Mouse (Mus musculus): ENCODE measurements around the gene Fbxw11.

The Fbxw11 gene

GRCm38 (mm10) chr11:32642249-32642876 lies at the start of gene Fbxw11:
TSS of gene Fbxw11 (plus strand) at chr11:32642724.
- in situ Hi-C loops (cut with MboI, MseI), result no loop called here

DNA sequence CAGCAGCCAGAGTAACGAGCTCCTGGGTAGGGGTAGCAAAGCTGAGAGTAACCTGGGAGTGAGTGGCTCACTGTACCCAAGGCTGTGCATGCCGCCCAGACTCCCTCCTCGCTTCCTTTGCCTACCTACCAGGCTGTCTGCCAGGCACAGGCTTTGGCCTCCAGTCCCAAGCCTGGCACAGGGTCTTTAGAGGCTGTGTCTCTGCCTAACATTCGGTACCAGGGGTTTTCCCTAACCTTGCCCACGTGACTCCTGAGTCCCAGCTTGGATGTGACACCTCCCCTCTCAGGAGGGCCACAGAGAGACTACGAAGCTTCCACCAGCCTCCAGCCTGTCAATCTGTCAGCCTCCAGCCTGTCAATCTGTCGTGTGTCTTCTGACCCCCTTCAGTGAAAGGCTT lies 49.4 kb upstream of the Fbxw11 start:
- in situ Hi-C loops (cut with MboI, MseI), result no loop called here

DNA sequence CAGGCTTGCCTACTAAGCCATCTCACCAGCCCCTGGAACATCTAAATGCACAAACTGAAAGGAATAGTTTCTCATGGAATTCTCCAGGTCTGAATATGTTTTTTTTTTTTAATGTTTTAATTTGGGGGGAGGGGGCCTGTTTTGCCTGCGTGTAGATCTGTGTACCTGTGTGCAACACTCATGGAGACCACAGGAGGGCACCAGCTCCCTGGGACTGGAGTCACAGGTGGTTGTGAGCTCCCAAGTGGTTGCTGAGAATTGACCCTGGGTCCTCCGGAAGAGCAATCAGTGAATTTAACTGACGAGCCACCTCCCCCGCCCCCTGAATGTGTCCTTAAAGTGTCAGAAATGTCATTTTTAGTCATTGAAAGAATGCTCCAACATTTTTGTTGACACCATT lies 48.4 kb upstream of the Fbxw11 start:
- in situ Hi-C loops (cut with MboI, MseI), result no loop called here

GRCm38 (mm10) chr11:32600371-32600770 lies 42.2 kb upstream of the Fbxw11 start:
- in situ Hi-C loops (cut with MboI, MseI), result loop anchor here (25.0 kb wide), 1 partner anchor 537 kb away; the partner anchor contains the start of gene Fgf18

DNA sequence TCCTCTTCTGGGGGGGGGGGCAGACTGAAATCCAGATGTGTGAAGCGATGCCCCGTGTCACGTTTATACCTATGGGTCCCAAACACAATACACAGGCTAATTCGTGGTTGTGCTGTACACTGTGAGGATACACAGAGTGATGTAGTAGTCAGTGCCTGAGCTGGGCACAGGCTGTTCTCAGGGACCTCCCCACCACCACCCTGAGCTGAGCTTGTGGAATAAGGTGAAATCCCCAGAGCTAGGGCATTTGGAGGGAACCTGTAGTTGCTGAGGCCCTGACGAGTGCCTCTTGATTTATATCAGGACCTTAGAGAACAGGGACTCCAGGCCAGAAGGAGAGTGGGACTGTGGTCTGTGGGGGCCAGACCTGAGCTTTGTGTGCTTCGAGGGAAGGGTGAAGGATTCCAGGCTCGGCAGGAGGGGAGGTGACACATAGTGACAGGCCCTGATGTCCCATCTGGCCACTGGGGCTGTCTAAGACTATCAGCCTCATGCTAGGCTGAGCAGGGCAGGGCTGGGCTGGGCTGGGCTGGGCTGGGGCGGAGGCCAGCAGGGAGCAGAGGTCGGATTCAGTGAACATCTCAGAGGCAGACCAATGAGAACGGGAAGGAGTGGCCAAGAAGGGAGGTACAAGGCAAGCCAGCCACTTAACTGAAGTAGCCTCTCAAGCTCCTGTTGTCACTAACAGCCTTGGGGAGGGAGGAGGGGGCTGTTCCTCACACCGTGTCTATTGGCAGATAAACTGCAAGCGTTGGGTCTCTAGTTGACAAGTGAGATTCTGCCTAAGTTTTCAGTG lies 40.8 kb upstream of the Fbxw11 start:
- in situ Hi-C loops (cut with MboI, MseI), result loop anchor here (25.0 kb wide), 1 partner anchor 536 kb away; the partner anchor contains the start of gene Fgf18

DNA sequence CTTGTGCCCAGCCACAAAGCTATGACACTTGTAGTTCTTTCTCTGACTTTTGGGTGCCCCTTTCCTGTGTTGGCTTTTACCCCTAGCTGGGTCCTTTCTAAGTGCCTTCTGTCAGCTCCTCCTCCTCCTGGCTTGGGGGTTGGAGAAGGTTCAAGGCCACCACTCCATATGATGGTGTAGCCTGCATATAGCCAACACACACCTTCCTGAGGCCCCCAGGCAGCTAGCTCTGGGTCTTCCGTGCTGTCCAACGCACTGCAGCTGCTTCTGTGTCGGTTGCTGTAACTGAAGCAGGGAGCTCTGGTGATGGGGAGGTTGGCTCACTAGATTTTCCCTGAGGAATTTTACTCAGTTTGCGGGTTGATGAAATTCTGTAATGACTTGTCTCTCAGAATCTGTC lies 37.9 kb upstream of the Fbxw11 start:
- in situ Hi-C loops (cut with MboI, MseI), result loop anchor here (25.0 kb wide), 1 partner anchor 533 kb away; the partner anchor contains the start of gene Fgf18

DNA sequence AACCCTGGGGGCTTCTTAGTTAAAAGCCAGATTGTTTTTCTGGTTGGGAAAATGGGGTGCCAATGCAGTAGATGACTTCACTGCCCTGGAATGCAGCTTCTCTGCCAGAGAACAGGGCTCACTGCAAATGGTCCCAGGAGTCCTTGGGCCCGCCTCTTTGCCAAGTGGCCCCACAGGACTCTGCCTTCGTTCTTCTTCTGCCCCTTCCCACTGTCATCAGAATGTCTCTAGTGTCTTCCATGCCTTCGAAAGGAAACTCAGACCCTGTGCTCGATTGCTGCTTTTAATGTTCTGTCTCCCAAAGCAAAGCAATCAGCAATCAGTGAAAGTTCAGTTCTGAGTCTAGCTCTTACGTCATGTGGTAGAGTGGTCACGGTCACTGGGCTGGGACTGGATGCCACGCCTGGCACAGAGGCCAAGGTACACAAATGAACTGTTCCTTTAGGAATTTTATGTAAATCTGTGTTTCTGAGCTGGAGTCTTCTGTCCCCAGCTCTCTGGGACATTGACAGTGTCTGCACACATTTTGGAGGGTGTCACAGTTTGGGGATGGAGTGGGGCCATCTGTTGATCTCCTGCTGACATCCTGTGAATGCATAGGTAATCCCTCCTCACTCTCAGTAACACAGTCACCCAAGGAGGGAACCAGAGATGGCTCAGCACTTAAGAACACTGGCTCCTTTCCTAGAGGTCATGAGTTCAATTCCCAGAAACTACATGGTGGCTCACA lies 37.2 kb upstream of the Fbxw11 start:
- in situ Hi-C loops (cut with MboI, MseI), result loop anchor here (25.0 kb wide), 1 partner anchor 532 kb away; the partner anchor contains the start of gene Fgf18

- in situ Hi-C loops (cut with MboI, MseI), result loop anchor here (25.0 kb wide), 1 partner anchor 531 kb away; the partner anchor contains the start of gene Fgf18
Measured at GRCm38 (mm10) chr11:32605907-32606306, 36.6 kb upstream of the Fbxw11 start.

DNA sequence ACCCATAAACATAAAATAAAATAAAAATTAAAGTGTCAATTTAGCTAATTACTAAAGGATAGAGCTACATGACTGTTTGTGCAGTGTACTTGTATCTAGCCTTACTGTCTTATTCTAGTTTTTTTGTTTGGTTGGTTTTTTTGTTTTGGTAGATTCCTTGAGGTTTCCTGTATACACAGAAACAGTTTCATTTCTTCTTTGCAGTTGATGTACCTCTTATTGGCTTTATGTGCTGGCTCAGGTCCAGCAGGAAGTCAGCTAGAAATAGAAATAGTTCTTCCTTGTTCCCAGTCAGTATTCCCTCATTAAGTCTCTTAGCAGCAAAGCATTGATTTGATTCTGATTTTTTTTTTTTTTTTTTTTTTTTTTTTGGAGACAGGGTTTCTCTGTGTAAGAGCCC lies 35.2 kb upstream of the Fbxw11 start:
- in situ Hi-C loops (cut with MboI, MseI), result loop anchor here (25.0 kb wide), 1 partner anchor 530 kb away; the partner anchor contains the start of gene Fgf18

DNA sequence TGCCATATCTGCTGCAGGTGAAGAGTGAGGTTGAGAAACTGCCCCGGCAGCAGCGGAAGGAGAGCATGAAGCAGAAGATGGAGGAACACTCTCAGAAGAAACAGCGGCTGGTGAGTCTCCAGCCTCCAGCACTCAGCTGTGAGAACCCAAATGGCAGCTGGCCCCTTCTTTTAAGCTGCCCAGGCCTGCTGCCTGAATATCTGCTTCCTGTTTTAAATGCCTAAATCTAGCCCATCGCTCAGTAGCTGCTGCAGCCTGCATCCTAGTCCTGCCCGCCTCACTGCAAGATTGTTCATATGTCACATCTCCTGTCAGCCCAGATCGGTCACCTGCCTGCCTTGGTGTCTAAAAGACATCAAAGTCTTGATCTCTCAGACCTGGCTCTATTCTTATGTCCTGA lies 31.9 kb upstream of the Fbxw11 start:
- in situ Hi-C loops (cut with MboI, MseI), result loop anchor here (25.0 kb wide), 1 partner anchor 527 kb away; the partner anchor contains the start of gene Fgf18

DNA sequence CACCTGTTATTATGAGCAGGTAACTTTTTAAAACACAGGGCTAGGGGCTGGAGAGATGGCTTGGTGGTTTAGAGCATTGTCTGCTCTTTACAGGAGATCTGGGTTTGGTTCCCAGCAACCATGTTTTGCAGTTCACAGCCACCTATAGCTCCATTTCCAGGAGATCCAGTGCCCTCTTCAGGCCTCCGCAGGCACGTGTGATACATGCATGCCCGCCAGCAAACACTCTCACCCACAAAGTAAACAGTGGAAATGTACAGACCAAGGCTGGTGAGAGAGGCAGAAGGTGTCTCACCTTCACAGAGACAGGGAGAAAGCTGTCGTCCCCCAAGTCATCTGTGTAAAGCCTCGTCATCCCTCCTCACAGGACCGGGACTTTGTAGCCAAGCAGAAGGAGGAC lies 30.2 kb upstream of the Fbxw11 start:
- in situ Hi-C loops (cut with MboI, MseI), result loop anchor here (25.0 kb wide), 1 partner anchor 525 kb away; the partner anchor contains the start of gene Fgf18

DNA sequence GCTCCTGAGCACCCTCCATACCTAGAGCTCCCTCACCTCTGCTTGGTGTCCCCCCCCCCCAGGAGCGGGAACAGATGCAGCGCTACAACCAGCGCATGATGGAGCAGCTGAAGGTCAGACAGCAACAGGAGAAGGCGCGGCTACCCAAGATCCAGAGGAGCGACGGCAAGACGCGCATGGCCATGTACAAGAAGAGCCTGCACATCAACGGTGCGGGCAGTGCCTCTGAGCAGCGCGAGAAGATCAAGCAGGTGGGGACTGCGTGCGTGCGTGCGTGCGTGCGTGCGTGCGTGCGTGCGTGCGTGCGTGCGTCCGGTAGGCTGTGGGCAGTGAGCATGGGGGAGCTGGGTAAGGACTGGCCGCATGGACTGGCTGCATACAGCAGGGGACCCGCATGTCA lies 28.1 kb upstream of the Fbxw11 start:
- in situ Hi-C loops (cut with MboI, MseI), result loop anchor here (25.0 kb wide), 1 partner anchor 523 kb away; the partner anchor contains the start of gene Fgf18

DNA sequence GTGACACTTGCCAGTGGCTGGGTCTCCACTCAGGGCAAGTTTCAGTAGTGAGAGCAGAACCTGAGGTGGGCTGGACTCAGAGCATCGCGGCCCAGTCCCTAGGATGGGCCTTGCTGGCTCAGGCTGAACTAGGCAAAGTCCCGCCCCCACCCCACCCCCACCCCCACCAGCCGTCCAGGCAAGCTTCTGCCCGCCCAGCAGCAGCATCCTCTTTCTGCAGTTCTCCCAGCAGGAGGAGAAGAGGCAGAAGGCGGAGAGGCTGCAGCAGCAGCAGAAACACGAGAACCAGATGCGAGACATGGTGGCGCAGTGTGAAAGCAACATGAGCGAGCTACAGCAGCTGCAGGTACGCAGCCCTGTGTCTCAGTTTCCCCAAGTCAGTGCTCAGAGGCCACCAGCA lies 27.0 kb upstream of the Fbxw11 start:
- in situ Hi-C loops (cut with MboI, MseI), result loop anchor here (25.0 kb wide), 1 partner anchor 522 kb away; the partner anchor contains the start of gene Fgf18

- in situ Hi-C loops (cut with MboI, MseI), result loop anchor here (25.0 kb wide), 1 partner anchor 521 kb away; the partner anchor contains the start of gene Fgf18
Measured at GRCm38 (mm10) chr11:32616091-32616490, 26.4 kb upstream of the Fbxw11 start.

DNA sequence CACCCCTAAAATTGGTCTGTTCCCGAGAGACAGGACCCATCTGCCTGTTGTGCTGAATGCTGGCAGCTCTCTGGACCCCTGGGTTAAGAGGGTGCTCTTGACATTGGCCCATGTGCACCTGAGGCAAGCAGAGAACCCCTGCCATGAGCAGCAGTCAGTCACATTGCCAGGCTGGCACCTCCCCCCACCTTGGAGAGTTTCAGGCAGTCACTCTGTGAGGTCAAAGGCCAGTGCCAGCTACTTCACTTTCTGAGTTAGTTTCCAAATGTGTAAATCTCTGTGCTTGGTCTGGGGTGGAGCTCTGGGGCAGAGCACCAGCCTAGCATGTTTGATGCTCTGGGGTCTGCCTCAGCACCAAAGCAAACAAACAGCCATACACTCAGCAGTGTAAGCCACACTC lies 24.5 kb upstream of the Fbxw11 start:
- in situ Hi-C loops (cut with MboI, MseI), result loop anchor here (25.0 kb wide), 1 partner anchor 519 kb away; the partner anchor contains the start of gene Fgf18

GRCm38 (mm10) chr11:32618641-32619040 lies 23.9 kb upstream of the Fbxw11 start:
- in situ Hi-C loops (cut with MboI, MseI), result loop anchor here (25.0 kb wide), 1 partner anchor 519 kb away; the partner anchor contains the start of gene Fgf18

- in situ Hi-C loops (cut with MboI, MseI), result loop anchor here (25.0 kb wide), 1 partner anchor 518 kb away; the partner anchor contains the start of gene Fgf18
Measured at GRCm38 (mm10) chr11:32619257-32619816, 23.2 kb upstream of the Fbxw11 start.

DNA sequence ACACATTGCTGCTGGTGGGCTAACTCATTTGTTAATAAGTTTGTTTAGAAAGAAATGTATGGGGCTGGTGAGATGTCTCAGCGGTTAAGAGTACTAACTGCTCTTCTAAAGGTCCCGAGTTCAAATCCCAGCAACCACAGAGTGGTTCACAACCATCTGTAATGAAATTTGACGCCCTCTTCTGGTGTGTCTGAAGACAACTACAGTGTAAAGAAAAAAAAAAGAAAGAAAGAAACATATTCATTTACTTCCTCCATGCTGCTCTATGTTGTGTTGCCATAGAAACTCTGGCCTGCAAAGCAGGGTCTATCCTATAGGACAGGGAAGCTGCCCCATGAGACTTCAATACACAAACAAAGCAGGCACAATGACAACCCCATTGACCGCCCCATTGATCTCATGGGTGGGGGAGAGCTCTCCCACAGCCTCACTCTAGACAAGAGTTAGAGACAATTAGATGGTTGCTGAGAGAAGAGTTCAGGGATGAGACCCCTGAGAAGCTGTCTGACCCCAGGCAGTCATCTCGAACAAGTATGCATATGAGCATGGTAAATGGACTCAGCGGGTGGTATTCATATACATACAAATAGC lies 22.6 kb upstream of the Fbxw11 start:
- in situ Hi-C loops (cut with MboI, MseI), result loop anchor here (25.0 kb wide), 1 partner anchor 517 kb away; the partner anchor contains the start of gene Fgf18

- in situ Hi-C loops (cut with MboI, MseI), result loop anchor here (25.0 kb wide), 1 partner anchor 515 kb away; the partner anchor contains the start of gene Fgf18
Measured at GRCm38 (mm10) chr11:32621831-32622478, 20.6 kb upstream of the Fbxw11 start.

All from T-helper 2 cell (primary cell).